Mouse (Mus musculus) megakaryocyte, embryonic 14.5 days (primary cell): ENCODE data around the gene Ppp1r21.

ENCODE experiments used
- FLI1 ChIP-seq: IDR thresholded peaks from 2 replicates; pipeline ENCODE4 v1.6.1; 2012; ENCODE audit warnings: low read length, inconsistent platforms, mixed read lengths
- GATA1 ChIP-seq: IDR thresholded peaks from 3 replicates; pipeline ENCODE4 v1.6.1; 2012; ENCODE audit warnings: mixed read lengths, low read length, inconsistent platforms, borderline replicate concordance

DNA sequence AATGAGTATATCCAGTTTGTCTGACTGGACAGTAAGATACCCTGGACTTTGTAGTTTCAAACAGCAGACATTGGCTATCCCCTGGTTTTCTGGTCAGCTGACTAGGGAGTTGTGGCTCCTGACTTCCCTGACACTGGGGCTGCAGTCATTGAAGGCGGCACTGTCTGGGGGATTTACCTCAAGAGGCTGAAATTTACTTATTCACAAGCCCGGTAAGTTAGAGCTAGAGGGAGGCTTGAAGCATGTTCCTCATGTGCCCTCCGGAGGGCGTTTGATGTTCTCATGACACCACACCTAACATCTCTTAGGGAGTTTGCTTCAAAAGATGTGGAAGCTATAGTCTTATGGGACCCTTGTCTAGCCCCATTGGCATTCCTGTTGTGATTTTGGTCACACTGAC is 26.8 kb downstream of the Ppp1r21 start:
- TF ChIP-seq GATA1 = no peak
- no peak for TF ChIP-seq FLI1
